Mouse (Mus musculus) heart, postnatal 4 days (tissue): ENCODE data around the gene Cts7. TPM values are rescaled to one million over a fixed set of nuclear protein-coding genes. Genes with fewer than 3 reads are reported as not detected.

ENCODE experiments used
- DNase-seq: peaks from one replicate; pipeline ENCODE4 v3.0.0; 2021
- microRNA-seq, 2 experiments: library from miRNA; unstranded; fragments of <30 nt; microRNA quantifications; one replicate each; pipeline ENCODE4 v1.2.0; 2021 to 2022
- total RNA-seq, 2 experiments: library from RNA; stranded (reverse); gene quantifications; 2 replicates each; pipeline ENCODE4 v1.2.3; 2021

Gene Cts7
- not detected for total RNA-seq

GRCm38 (mm10) chr13:61358097-61358496 is at the start of gene Cts7:
Cts7 (minus strand) TSS chr13:61358197.
- DNase-seq: no peak

Small RNA genes lying within 50 kb of the gene (microRNA-seq; reads per million reads assigned to microRNA genes)
- gene Gm27704: 0 reads per million in 2 experiments

Other genes with a start within 250 kb of the Cts7 start
- gene Ctsr, start 193.9 kb downstream of the Cts7 start, total RNA-seq: not detected
- not detected for gene Cts6, start 154.8 kb downstream of the Cts7 start, total RNA-seq
- gene Cts8, start 102.8 kb downstream of the Cts7 start, total RNA-seq: not detected
- not detected for gene Gm49398, start 69.4 kb downstream of the Cts7 start, total RNA-seq
- gene Ctsm, start 183.6 kb upstream of the Cts7 start, total RNA-seq: not detected
- gene Gm49352, start 210.0 kb upstream of the Cts7 start, total RNA-seq: not detected
- gene Cts3, start 211.9 kb upstream of the Cts7 start, total RNA-seq: not detected